Mouse (Mus musculus): ENCODE measurements at regions not wholly inside any gene's neighbourhood (a gene's known extent, or its start where the extent isn't known, plus 50 kb on each side); places are given as distances from the start of the nearest gene placed in this dataset.

DNA sequence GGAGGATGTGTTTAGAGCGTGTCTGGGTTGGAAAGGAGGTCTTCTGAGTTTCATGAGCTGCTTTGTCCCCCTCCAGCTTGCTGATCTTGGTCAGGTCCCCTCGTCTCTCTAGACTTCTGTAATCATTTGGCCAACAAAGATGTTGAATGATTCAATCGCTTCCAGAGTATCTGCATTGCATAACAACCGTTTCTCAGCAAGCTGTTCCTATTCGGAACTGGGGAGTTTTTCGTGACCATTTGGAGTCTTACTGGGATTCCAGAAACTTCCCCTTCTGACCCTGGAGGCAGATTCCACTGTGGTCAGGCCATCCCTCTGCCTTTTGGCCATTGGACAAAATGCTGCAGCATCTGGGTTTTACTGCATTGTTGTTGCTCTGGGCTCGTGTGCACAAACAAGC lies 93.4 kb upstream of the Cops8 start:
- TF ChIP-seq MAFK (IDR thresholded peaks at IDR 0.05; ENCODE audit: insufficient read depth, low read depth, low read length) (no peak), ZC3H11A (IDR thresholded peaks at IDR 0.05; ENCODE audit: borderline replicate concordance, low read depth, low read length) (no peak), CHD2 (IDR thresholded peaks at IDR 0.05; ENCODE audit: low read depth, low read length) (no peak), HCFC1 (IDR thresholded peaks at IDR 0.05; ENCODE audit: borderline replicate concordance, insufficient read depth, low read length) (no peak)
